Mouse (Mus musculus): ENCODE measurements at regions not wholly inside any gene's neighbourhood (a gene's known extent, or its start where the extent isn't known, plus 50 kb on each side); places are given as distances from the start of the nearest gene placed in this dataset.

GRCm38 (mm10) chr12:71440863-71441262 is 131.2 kb downstream of the Dact1 start:
- Histone ChIP-seq H3K27me3 (ENCODE audit: control insufficient read depth, insufficient read depth, low read length) (no peaks in the 10 kb centered on the region), H3K9ac (ENCODE audit: low read length) (no peak overlapping the region), H3K27ac (ENCODE audit: low read length) (no peak overlapping the region), H3K36me3 (ENCODE audit: control insufficient read depth, insufficient read depth, low read length) (no peaks in the 10 kb centered on the region), H3K4me1 (ENCODE audit: control insufficient read depth, insufficient read depth, low read length) (peaks cover 4% of the 10 kb centered on the region; the same call in 1 of the 2 replicates), H3K4me2 (ENCODE audit: low read depth, low read length) (no peak overlapping the region), H3K9me3 (replicated peaks; ENCODE audit: control insufficient read depth, low read length) (no peaks in the 10 kb centered on the region), H3K4me3 (replicated peaks; ENCODE audit: low read length) (no peak overlapping the region)
- ATAC-seq (ENCODE audit: insufficient read depth, low FRiP score), result no peak
- 79% methylated on average over 3 of the region's 3 CpGs for WGBS

- Histone ChIP-seq H3K27me3 (ENCODE audit: control insufficient read depth, insufficient read depth, low read length) (no peaks in the 10 kb centered on the region), H3K36me3 (ENCODE audit: control insufficient read depth, insufficient read depth, low read length) (no peaks in the 10 kb centered on the region), H3K9me3 (replicated peaks; ENCODE audit: control insufficient read depth, low read length) (no peaks in the 10 kb centered on the region), H3K4me2 (ENCODE audit: low read depth, low read length) (no peak overlapping the region), H3K9ac (ENCODE audit: low read length) (no peak overlapping the region), H3K4me1 (ENCODE audit: control insufficient read depth, insufficient read depth, low read length) (peaks cover 4% of the 10 kb centered on the region; the same call in 1 of the 2 replicates), H3K27ac (ENCODE audit: low read length) (no peak overlapping the region), H3K4me3 (replicated peaks; ENCODE audit: low read length) (no peak overlapping the region)
- no peak for ATAC-seq (ENCODE audit: insufficient read depth, low FRiP score)
- WGBS, result 76% methylated on average over 5 of the region's 5 CpGs
Observed at GRCm38 (mm10) chr12:71441272-71441671, 131.6 kb downstream of the Dact1 start.

- no peaks in the 10 kb centered on the region for H3K36me3 ChIP-seq (ENCODE audit: control insufficient read depth, insufficient read depth, low read length)
- WGBS, result 32% methylated on average over 8 of the region's 8 CpGs
- 0 out of 2 replicates have a peak, but pooled peaks have one; percentile 47 for ATAC-seq (ENCODE audit: insufficient read depth, low FRiP score)
Observed at GRCm38 (mm10) chr12:71446177-71446891, 136.7 kb downstream of the Dact1 start.

GRCm38 (mm10) chr12:71446892-71447268 is 137.2 kb downstream of the Dact1 start:
- Histone ChIP-seq H3K4me3 (replicated peaks; ENCODE audit: low read length) (no peak overlapping the region), H3K27me3 (ENCODE audit: control insufficient read depth, insufficient read depth, low read length) (no peaks in the 10 kb centered on the region), H3K9me3 (replicated peaks; ENCODE audit: control insufficient read depth, low read length) (no peaks in the 10 kb centered on the region), H3K36me3 (ENCODE audit: control insufficient read depth, insufficient read depth, low read length) (no peaks in the 10 kb centered on the region), H3K9ac (ENCODE audit: low read length) (no peak overlapping the region), H3K27ac (ENCODE audit: low read length) (peak overlapping the region; percentile 44), H3K4me1 (ENCODE audit: control insufficient read depth, insufficient read depth, low read length) (no peaks in the 10 kb centered on the region; the same call in 1 of the 2 replicates), H3K4me2 (ENCODE audit: low read depth, low read length) (no peak overlapping the region)
- no peak for ATAC-seq (ENCODE audit: insufficient read depth, low FRiP score)
- 34% methylated on average over 7 of the region's 7 CpGs for WGBS

More at GRCm38 (mm10) chr12:71446177-71446891, 136.7 kb downstream of the Dact1 start:
- no peak overlapping the region for H3K9ac ChIP-seq (ENCODE audit: low read length)
- H3K27ac ChIP-seq (ENCODE audit: low read length), result peak overlapping the region; percentile 44
- H3K4me3 ChIP-seq (replicated peaks; ENCODE audit: low read length), result no peak overlapping the region
- H3K9me3 ChIP-seq (replicated peaks; ENCODE audit: control insufficient read depth, low read length), result no peaks in the 10 kb centered on the region
- H3K4me1 ChIP-seq (ENCODE audit: control insufficient read depth, insufficient read depth, low read length), result no peaks in the 10 kb centered on the region; the same call in 1 of the 2 replicates
- no peak overlapping the region for H3K4me2 ChIP-seq (ENCODE audit: low read depth, low read length)
- H3K27me3 ChIP-seq (ENCODE audit: control insufficient read depth, insufficient read depth, low read length), result no peaks in the 10 kb centered on the region

GRCm38 (mm10) chr12:71449032-71449431 is 139.3 kb downstream of the Dact1 start:
- no peak overlapping the region for H3K27ac ChIP-seq (ENCODE audit: low read length)
- H3K9me3 ChIP-seq (replicated peaks; ENCODE audit: control insufficient read depth, low read length), result no peaks in the 10 kb centered on the region
- H3K27me3 ChIP-seq (ENCODE audit: control insufficient read depth, insufficient read depth, low read length), result no peaks in the 10 kb centered on the region
- ATAC-seq (ENCODE audit: insufficient read depth, low FRiP score), result no peak
- H3K4me3 ChIP-seq (replicated peaks; ENCODE audit: low read length), result no peak overlapping the region
- H3K4me2 ChIP-seq (ENCODE audit: low read depth, low read length), result no peak overlapping the region
- no peak overlapping the region for H3K9ac ChIP-seq (ENCODE audit: low read length)
- H3K36me3 ChIP-seq (ENCODE audit: control insufficient read depth, insufficient read depth, low read length), result no peaks in the 10 kb centered on the region
- 69% methylated on average over 3 of the region's 3 CpGs for WGBS
- H3K4me1 ChIP-seq (ENCODE audit: control insufficient read depth, insufficient read depth, low read length), result no peaks in the 10 kb centered on the region; the same call in 1 of the 2 replicates

DNA sequence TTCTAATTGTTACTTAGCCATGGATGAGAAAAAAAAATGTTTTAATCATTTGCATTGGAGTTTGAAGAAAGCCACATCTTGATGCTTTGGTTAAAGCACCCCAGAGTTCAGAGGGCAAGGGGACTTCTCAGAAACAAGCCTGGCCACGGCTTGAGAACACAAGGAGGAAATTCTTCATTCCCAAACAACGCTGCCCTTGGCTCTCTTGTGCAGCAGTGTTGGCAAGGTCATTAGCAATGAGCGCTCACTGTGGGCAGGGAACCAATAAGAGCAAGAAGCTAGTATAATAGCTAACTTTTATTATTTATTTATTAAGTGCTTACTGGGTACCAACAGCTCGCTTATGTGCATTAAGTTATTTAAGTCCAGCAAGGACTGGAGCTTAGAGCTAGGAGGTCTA is 140.4 kb downstream of the Dact1 start:
- Histone ChIP-seq H3K9me3 (replicated peaks; ENCODE audit: control insufficient read depth, low read length) (no peaks in the 10 kb centered on the region), H3K4me3 (replicated peaks; ENCODE audit: low read length) (no peak overlapping the region), H3K36me3 (ENCODE audit: control insufficient read depth, insufficient read depth, low read length) (no peaks in the 10 kb centered on the region), H3K4me2 (ENCODE audit: low read depth, low read length) (no peak overlapping the region), H3K27ac (ENCODE audit: low read length) (no peak overlapping the region), H3K9ac (ENCODE audit: low read length) (no peak overlapping the region), H3K4me1 (ENCODE audit: control insufficient read depth, insufficient read depth, low read length) (no peaks in the 10 kb centered on the region; the same call in 1 of the 2 replicates), H3K27me3 (ENCODE audit: control insufficient read depth, insufficient read depth, low read length) (no peaks in the 10 kb centered on the region)
- no peak for ATAC-seq (ENCODE audit: insufficient read depth, low FRiP score)
- WGBS, result 62% methylated on average over 4 of the region's 4 CpGs

GRCm38 (mm10) chr12:71450680-71451463 is 141.2 kb downstream of the Dact1 start:
- Histone ChIP-seq H3K9me3 (replicated peaks; ENCODE audit: control insufficient read depth, low read length) (no peaks in the 10 kb centered on the region), H3K9ac (ENCODE audit: low read length) (no peak overlapping the region), H3K4me1 (ENCODE audit: control insufficient read depth, insufficient read depth, low read length) (no peaks in the 10 kb centered on the region; the same call in 1 of the 2 replicates), H3K36me3 (ENCODE audit: control insufficient read depth, insufficient read depth, low read length) (no peaks in the 10 kb centered on the region), H3K4me3 (replicated peaks; ENCODE audit: low read length) (no peak overlapping the region), H3K27ac (ENCODE audit: low read length) (peak overlapping the region; percentile 16; the same call in 1 of the 2 replicates), H3K27me3 (ENCODE audit: control insufficient read depth, insufficient read depth, low read length) (no peaks in the 10 kb centered on the region), H3K4me2 (ENCODE audit: low read depth, low read length) (no peak overlapping the region)
- 68% methylated on average over 14 of the region's 14 CpGs for WGBS
- ATAC-seq (ENCODE audit: insufficient read depth, low FRiP score), result peak; percentile 44; the same call in 1 of the 2 replicates

DNA sequence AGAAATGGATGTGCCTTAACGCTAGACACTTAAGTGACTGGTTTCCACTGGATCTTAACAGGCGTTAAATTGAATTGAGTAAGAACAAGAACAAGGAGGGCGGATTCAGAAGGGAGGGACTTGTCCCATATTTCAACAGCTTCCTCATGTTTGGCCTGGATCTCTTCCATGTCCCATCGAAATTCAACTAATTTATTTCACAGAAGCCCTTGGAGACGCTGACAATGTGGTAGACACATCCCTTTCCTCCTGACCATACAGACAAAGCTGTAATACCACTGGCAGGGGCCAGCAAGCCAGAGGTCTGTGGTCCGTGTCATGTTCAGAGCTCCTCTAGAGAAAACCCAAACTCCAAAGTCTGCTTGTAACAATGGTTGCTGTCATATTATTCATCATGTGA is 147.2 kb downstream of the Dact1 start:
- WGBS, result 59% methylated on average over 6 of the region's 6 CpGs
- H3K9ac ChIP-seq (ENCODE audit: low read length), result no peak overlapping the region
- no peaks in the 10 kb centered on the region for H3K9me3 ChIP-seq (replicated peaks; ENCODE audit: control insufficient read depth, low read length)
- H3K4me2 ChIP-seq (ENCODE audit: low read depth, low read length), result no peak overlapping the region
- H3K4me3 ChIP-seq (replicated peaks; ENCODE audit: low read length), result no peak overlapping the region
- H3K27ac ChIP-seq (ENCODE audit: low read length), result no peak overlapping the region
- H3K36me3 ChIP-seq (ENCODE audit: control insufficient read depth, insufficient read depth, low read length), result no peaks in the 10 kb centered on the region
- no peaks in the 10 kb centered on the region for H3K4me1 ChIP-seq (ENCODE audit: control insufficient read depth, insufficient read depth, low read length)
- ATAC-seq (ENCODE audit: insufficient read depth, low FRiP score), result no peak
- H3K27me3 ChIP-seq (ENCODE audit: control insufficient read depth, insufficient read depth, low read length), result no peaks in the 10 kb centered on the region

DNA sequence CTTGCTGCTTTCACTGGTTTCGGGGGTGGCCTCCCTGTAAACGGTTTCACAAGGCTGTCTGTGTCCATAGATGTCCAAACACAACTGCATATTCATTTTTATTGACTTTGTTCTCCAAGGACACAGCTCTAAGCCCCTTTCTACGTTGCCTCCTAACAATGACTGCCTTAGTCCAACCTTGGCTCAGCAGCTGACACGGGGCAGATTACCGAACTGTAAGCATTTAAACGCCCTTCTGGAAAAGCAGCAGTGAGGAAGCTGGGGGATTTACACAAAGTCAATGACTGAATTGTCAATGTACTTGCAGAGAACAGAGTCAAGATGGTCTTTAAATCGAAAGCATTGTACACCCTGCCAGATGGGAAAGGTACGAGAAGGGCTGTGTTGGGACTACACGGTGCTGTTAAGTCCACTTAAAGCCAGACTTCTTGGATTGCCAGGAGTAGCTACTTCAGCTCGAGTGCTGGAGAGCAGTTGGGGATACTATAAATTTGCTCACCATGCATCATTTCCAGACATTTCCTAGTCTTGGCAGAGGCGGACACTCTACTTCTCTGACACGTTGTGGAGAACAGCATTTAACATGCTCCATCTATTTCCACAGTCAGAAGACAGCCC is 149.0 kb downstream of the Dact1 start:
- H3K36me3 ChIP-seq (ENCODE audit: control insufficient read depth, insufficient read depth, low read length), result no peaks in the 10 kb centered on the region
- no peak overlapping the region for H3K4me2 ChIP-seq (ENCODE audit: low read depth, low read length)
- WGBS, result 30% methylated on average over 12 of the region's 12 CpGs
- H3K9ac ChIP-seq (ENCODE audit: low read length), result no peak overlapping the region
- no peaks in the 10 kb centered on the region for H3K9me3 ChIP-seq (replicated peaks; ENCODE audit: control insufficient read depth, low read length)
- H3K27me3 ChIP-seq (ENCODE audit: control insufficient read depth, insufficient read depth, low read length), result no peaks in the 10 kb centered on the region
- no peak overlapping the region for H3K4me3 ChIP-seq (replicated peaks; ENCODE audit: low read length)
- H3K27ac ChIP-seq (ENCODE audit: low read length), result peak overlapping the region; percentile 51
- no peaks in the 10 kb centered on the region for H3K4me1 ChIP-seq (ENCODE audit: control insufficient read depth, insufficient read depth, low read length)
- peak; percentile 66; the same call in 1 of the 2 replicates for ATAC-seq (ENCODE audit: insufficient read depth, low FRiP score)
